Mouse (Mus musculus): ENCODE measurements around the gene Ccz1.

DNA sequence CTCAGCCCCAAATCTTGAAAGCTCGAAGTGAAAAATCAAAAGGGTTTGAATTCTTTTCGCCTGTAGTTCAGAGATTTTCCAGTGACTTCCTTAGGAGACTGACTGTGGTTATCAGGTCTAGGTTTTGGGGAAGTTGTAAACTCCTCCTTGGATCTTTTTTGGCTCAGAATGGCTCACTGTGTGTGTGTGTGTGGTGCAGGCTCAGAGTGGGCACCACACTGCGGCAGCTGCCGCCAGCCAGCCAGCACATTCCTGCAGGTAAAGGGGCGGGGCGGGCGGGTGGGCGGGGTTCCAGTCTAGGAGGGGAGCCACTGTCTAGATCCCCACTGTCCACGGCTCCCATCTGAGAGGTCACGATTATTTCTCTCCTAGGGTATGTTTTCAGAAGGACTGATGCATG is 73.1 kb downstream of the Ccz1 start:
- no peak for TF ChIP-seq POLR2A (IDR thresholded peaks at IDR 0.05; ENCODE audit: borderline replicate concordance, low read depth, low read length)
- no peak for TF ChIP-seq CTCF (IDR thresholded peaks at IDR 0.05; ENCODE audit: low read depth, low read length)
